Mouse (Mus musculus): Measurements from ENCODE around the gene Capzb.

GRCm38 (mm10) chr4:139244766-139245165, 52.1 kb downstream of the Capzb start:
- TF ChIP-seq CTCF (IDR thresholded peaks at IDR 0.05) (no peak), EP300 (IDR thresholded peaks at IDR 0.05) (no peak)

Measured in lung, postnatal 0 days (tissue).